Mouse (Mus musculus) liver, postnatal 0 days (tissue): ENCODE measurements around the gene Zfand6. TPM values are rescaled to one million over a fixed set of nuclear protein-coding genes. Genes with fewer than 3 reads are reported as not detected.
A peak's percentile ranks its signal among the peaks of the same experiment; 100 is the strongest.

Experiments used
- ATAC-seq: fragments of 200-750 bp; cut with Nextera tagmentation; 2 replicates; pipeline ENCODE4 v1.8.0; 2017; ENCODE audit warnings: mild to moderate bottlenecking, moderate library complexity
- DNase-seq: peaks from one replicate; pipeline ENCODE4 v3.0.0-alpha.2; 2016
- H3K27ac ChIP-seq: fragments of 300-500 bp; sonication (generic); 2 replicates; pipeline ENCODE4 v1.5.1; 2014; ENCODE audit warnings: antibody characterized with exemption, moderate library complexity, mild to moderate bottlenecking, low read depth
- H3K27me3 ChIP-seq: fragments of 300-500 bp; sonication (generic); 2 replicates; pipeline ENCODE4 v1.6.1; 2014; ENCODE audit warnings: low read length, control low read depth, mixed read lengths; ENCODE audit not compliant: insufficient read depth
- H3K36me3 ChIP-seq: fragments of 300-500 bp; sonication (generic); replicated peaks from 2 replicates; pipeline ENCODE4 v1.6.1; 2014; ENCODE audit warnings: mild to moderate bottlenecking, control low read depth, low read length, moderate library complexity, mixed read lengths; ENCODE audit not compliant: insufficient read depth
- H3K4me1 ChIP-seq: fragments of 300-500 bp; sonication (generic); 2 replicates; pipeline ENCODE4 v1.6.1; 2014; ENCODE audit warnings: antibody characterized with exemption, mild to moderate bottlenecking, control low read depth; ENCODE audit not compliant: insufficient read depth
- H3K4me2 ChIP-seq: fragments of 300-500 bp; sonication (generic); 2 replicates; pipeline ENCODE4 v1.6.1; 2014; ENCODE audit warnings: low read depth, mild to moderate bottlenecking, low read length, moderate library complexity, mixed read lengths
- H3K4me3 ChIP-seq: fragments of 300-500 bp; sonication (generic); 2 replicates; pipeline ENCODE4 v1.5.1; 2014; ENCODE audit warnings: low read depth, low read length
- H3K9ac ChIP-seq: fragments of 300-500 bp; sonication (generic); replicated peaks from 2 replicates; pipeline ENCODE4 v1.6.1; 2014; ENCODE audit warnings: mild to moderate bottlenecking, moderate library complexity
- H3K9me3 ChIP-seq: fragments of 300-500 bp; sonication (generic); 2 replicates; pipeline ENCODE4 v1.6.1; 2016; ENCODE audit warnings: mild to moderate bottlenecking, control low read depth, low read length, mixed read lengths
- CTCF ChIP-seq: sonication (generic); IDR thresholded peaks from 2 replicates; pipeline ENCODE4 v1.5.1; 2016; ENCODE audit warnings: antibody characterized with exemption, low read depth
- EP300 ChIP-seq: IDR thresholded peaks from 2 replicates; pipeline ENCODE4 v1.6.1; 2016; ENCODE audit warnings: antibody characterized with exemption, low read depth, mild to moderate bottlenecking
- WGBS: fragments of 180-500 bp; shearing (Covaris S2); extraction: QIAGEN DNeasy Blood & Tissue Kit; methylation state at CpG from one replicate; pipeline ENCODE4 v1.1.7; 2014; ENCODE audit not compliant: insufficient replicate concordance; 5-methylcytosine and 5-hydroxymethylcytosine counted together
- polyA plus RNA-seq: library from polyadenylated mRNA; unstranded; fragments of >200 nt; fragmentation: Nextera tagmentation; extraction: Ambion mirVana; gene quantifications from 2 replicates; pipeline ENCODE4 v1.2.1, GENCODE M21; 2015

Gene Zfand6
- polyA plus RNA-seq, 1 experiment from 2014 or later: 160 TPM

- TF ChIP-seq EP300 (no peak), CTCF (no peak)
- Histone ChIP-seq H3K9me3 (no peaks in the 10 kb centered on the region), H3K4me1 (no peaks in the 10 kb centered on the region), H3K4me2 (no peak overlapping the region), H3K27me3 (no peaks in the 10 kb centered on the region), H3K9ac (no peak overlapping the region), H3K36me3 (no peaks in the 10 kb centered on the region), H3K27ac (no peak overlapping the region), H3K4me3 (no peak overlapping the region)
- ATAC-seq (no peak), DNase-seq (no peak)
Observed at GRCm38 (mm10) chr7:84710287-84710958, 20.7 kb upstream of the Zfand6 start.

GRCm38 (mm10) chr7:84706877-84707276 lies 17.1 kb upstream of the Zfand6 start:
- no peak for TF ChIP-seq EP300
- no peak for TF ChIP-seq CTCF
- Histone ChIP-seq H3K36me3 (no peaks in the 10 kb centered on the region), H3K4me2 (no peak overlapping the region), H3K27me3 (no peaks in the 10 kb centered on the region), H3K9me3 (no peaks in the 10 kb centered on the region), H3K4me3 (no peak overlapping the region), H3K27ac (no peak overlapping the region), H3K9ac (no peak overlapping the region), H3K4me1 (no peaks in the 10 kb centered on the region)
- no peak for DNase-seq
- WGBS: 73% methylated on average over 3 of the region's 3 CpGs
- ATAC-seq: no peak

GRCm38 (mm10) chr7:84690101-84690509 lies 346 bp upstream of the Zfand6 start:
- TF ChIP-seq CTCF: no peak
- no peak for TF ChIP-seq EP300

GRCm38 (mm10) chr7:84687653-84688580 lies 1.8 kb downstream of the Zfand6 start:
- H3K9ac ChIP-seq: peak overlapping the region; percentile 96
- peak overlapping the region; percentile 92 for H3K4me3 ChIP-seq
- WGBS: 30% methylated on average over 12 of the region's 12 CpGs
- no peaks in the 10 kb centered on the region for H3K27me3 ChIP-seq
- H3K9me3 ChIP-seq: no peaks in the 10 kb centered on the region
- no peaks in the 10 kb centered on the region for H3K36me3 ChIP-seq
- peaks cover 55% of the 10 kb centered on the region for H3K4me1 ChIP-seq
- H3K4me2 ChIP-seq: peak overlapping the region; percentile 81
- H3K27ac ChIP-seq: peak overlapping the region; percentile 99
- no peak for DNase-seq
- TF ChIP-seq EP300 (no peak), CTCF (no peak)
- ATAC-seq: no peak

More at GRCm38 (mm10) chr7:84690101-84690509, 346 bp upstream of the Zfand6 start:
- peaks cover 38% of the 10 kb centered on the region for H3K4me1 ChIP-seq
- H3K9me3 ChIP-seq: no peaks in the 10 kb centered on the region
- H3K36me3 ChIP-seq: no peaks in the 10 kb centered on the region
- peak overlapping the region; percentile 81 for H3K4me2 ChIP-seq
- H3K27ac ChIP-seq: peak overlapping the region; percentile 84
- DNase-seq (no peak), ATAC-seq (peak; percentile 49)
- WGBS: 9% methylated on average over 18 of the region's 19 CpGs
- peak overlapping the region; percentile 41 for H3K9ac ChIP-seq
- no peaks in the 10 kb centered on the region for H3K27me3 ChIP-seq
- H3K4me3 ChIP-seq: peak overlapping the region; percentile 92

- Histone ChIP-seq H3K9ac (peak overlapping the region; percentile 34; the same call in 1 of the 2 replicates), H3K4me3 (peak overlapping the region; percentile 92; the same call in 1 of the 2 replicates), H3K4me1 (peaks cover 61% of the 10 kb centered on the region), H3K36me3 (no peaks in the 10 kb centered on the region), H3K27me3 (no peaks in the 10 kb centered on the region), H3K27ac (peak overlapping the region; percentile 99), H3K9me3 (no peaks in the 10 kb centered on the region), H3K4me2 (peak overlapping the region; percentile 81)
- DNase-seq (no peak), ATAC-seq (no peak)
- no peak for TF ChIP-seq CTCF
- 0 out of 2 replicates have a peak, but pooled peaks have one; percentile 35 for TF ChIP-seq EP300
- WGBS: 58% methylated on average over 2 of the region's 2 CpGs
Observed at GRCm38 (mm10) chr7:84686380-84686779, 3.4 kb downstream of the Zfand6 start.

- no peak overlapping the region for H3K27ac ChIP-seq
- no peak overlapping the region for H3K4me2 ChIP-seq
- TF ChIP-seq EP300 (no peak), CTCF (no peak)
- no peaks in the 10 kb centered on the region for H3K27me3 ChIP-seq
- no peak overlapping the region for H3K4me3 ChIP-seq
- no peaks in the 10 kb centered on the region for H3K36me3 ChIP-seq
- H3K4me1 ChIP-seq: peaks cover 55% of the 10 kb centered on the region
- H3K9ac ChIP-seq: no peak overlapping the region
- no peak for DNase-seq
- no peak for ATAC-seq
- WGBS: 89% methylated on average over 1 of the region's 1 CpGs
- H3K9me3 ChIP-seq: no peaks in the 10 kb centered on the region
Observed at GRCm38 (mm10) chr7:84684675-84685074, 5.1 kb downstream of the Zfand6 start.
